Mouse (Mus musculus) central nervous system, embryonic 11.5 days (tissue): ENCODE measurements around the gene Cd300e. TPM values are rescaled to one million over a fixed set of nuclear protein-coding genes. Genes with fewer than 3 reads are reported as not detected.

Source experiments
- polyA plus RNA-seq: library from polyadenylated mRNA; depleted of rRNA; stranded (reverse); fragments of >200 nt; gene quantifications from 2 replicates; pipeline ENCODE4 v1.2.3, GENCODE M21; 2012; rRNA removed

Cd300e gene
- 0.02 and 0.04 TPM in 2 replicates for polyA plus RNA-seq

GRCm38 (mm10) chr11:115062077-115062476, at the start of gene Cd300e:
Gene Cd300e (minus strand): TSS chr11:115062177.

DNA sequence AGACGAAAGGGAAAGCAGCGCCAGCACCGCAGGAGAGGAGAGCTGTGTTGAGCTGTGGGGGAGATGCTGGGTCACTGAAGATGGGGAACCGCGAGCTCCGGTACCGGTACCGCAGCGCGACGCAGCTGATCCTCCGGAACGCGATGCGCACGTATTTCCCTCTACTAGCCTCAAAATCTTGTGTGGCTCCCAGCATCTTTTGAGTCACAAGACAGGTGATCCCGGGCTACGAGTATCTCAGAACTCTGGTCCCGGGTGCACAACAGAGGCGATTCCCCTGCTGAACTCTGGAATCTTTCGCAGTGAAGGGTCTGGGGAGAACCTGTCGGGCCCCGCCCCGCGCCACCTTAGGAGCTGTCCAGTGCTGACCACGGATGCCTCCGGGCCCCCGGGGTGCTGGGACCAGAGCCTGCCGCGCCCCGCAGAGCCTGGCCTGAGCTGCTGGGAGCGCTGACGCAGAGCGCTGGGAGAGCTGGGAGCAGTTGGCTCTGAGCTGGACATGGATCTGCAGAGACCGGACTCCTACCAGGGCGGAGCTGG, 29.5 kb upstream of the Cd300e start, which contains the start of gene Rab37:
Gene Rab37 (plus strand): TSS at position 70 of the 540 bp plus-strand sequence.

GRCm38 (mm10) chr11:115048259-115048658, 13.7 kb downstream of the Cd300e start, which contains the start of gene Cd300ld3:
Gene Cd300ld3 (minus strand): TSS chr11:115048409.

DNA sequence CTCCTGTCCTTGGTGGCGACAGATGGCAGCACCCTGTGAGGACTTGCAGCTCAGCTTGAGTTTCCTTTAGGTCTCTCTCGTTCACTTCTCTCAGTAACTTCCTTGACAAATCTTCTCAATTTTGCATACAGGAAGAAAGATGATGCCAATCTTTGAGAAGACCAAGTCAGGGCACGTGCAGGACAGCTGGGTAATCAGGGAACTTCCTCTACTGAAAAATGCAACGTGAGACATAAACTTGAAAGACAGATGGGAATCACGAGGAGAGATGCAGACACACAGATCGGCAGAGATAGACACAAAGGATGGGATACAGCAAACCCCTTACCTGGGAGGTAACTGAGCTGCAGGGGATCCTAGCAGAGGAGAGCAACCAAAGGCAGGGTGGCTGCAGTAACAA, 24.3 kb downstream of the Cd300e start, which contains the start of gene Cd300ld5:
Gene Cd300ld5 (minus strand): TSS at position 101 of the 400 bp plus-strand sequence.

DNA sequence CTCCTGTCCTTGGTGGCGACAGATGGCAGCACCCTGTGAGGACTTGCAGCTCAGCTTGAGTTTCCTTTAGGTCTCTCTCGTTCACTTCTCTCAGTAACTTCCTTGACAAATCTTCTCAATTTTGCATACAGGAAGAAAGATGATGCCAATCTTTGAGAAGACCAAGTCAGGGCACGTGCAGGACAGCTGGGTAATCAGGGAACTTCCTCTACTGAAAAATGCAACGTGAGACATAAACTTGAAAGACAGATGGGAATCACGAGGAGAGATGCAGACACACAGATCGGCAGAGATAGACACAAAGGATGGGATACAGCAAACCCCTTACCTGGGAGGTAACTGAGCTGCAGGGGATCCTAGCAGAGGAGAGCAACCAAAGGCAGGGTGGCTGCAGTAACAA, 35.1 kb downstream of the Cd300e start, which contains the start of gene Cd300ld4:
Gene Cd300ld4 (minus strand): TSS at position 101 of the 400 bp plus-strand sequence.

DNA sequence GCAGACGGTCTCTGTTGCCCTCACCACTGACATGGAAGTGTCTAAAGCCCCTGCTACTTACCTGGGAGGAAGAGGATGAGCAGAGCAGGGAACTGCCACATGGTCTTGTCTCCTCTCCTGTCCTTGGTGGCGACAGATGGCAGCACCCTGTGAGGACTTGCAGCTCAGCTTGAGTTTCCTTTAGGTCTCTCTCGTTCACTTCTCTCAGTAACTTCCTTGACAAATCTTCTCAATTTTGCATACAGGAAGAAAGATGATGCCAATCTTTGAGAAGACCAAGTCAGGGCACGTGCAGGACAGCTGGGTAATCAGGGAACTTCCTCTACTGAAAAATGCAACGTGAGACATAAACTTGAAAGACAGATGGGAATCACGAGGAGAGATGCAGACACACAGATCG, 45.9 kb downstream of the Cd300e start, which contains the start of gene Cd300ld2:
Gene Cd300ld2 (minus strand): TSS at position 101 of the 400 bp plus-strand sequence.

Other genes with a start within 250 kb of the Cd300e start
- gene Gprc5c, start 211.0 kb downstream of the Cd300e start, polyA plus RNA-seq: 6.5 and 21.2 TPM in 2 replicates
- 0.88 and 1.5 TPM in 2 replicates for gene Cd300a, start 172.1 kb downstream of the Cd300e start, polyA plus RNA-seq
- gene Cd300lb, start 127.8 kb downstream of the Cd300e start, polyA plus RNA-seq: 0.05 and 0.15 TPM in 2 replicates
- gene Cd300c, start 93.0 kb downstream of the Cd300e start, polyA plus RNA-seq: 0.08 TPM in 1 of 2 replicates, not detected in the other
- 0.07 and 0.11 TPM in 2 replicates for gene Cd300ld, start 72.3 kb downstream of the Cd300e start, polyA plus RNA-seq
- 1.3 and 1.6 TPM in 2 replicates for gene Cd300c2, start 60.3 kb downstream of the Cd300e start, polyA plus RNA-seq
- not detected in 2 replicates for gene Cd300ld2, start 46.0 kb downstream of the Cd300e start, polyA plus RNA-seq
- 0.16 TPM in 1 of 2 replicates, not detected in the other for gene Cd300ld4, start 35.2 kb downstream of the Cd300e start, polyA plus RNA-seq
- 0.23 TPM in 1 of 2 replicates, not detected in the other for gene Cd300ld5, start 24.4 kb downstream of the Cd300e start, polyA plus RNA-seq
- 0.23 and 0.45 TPM in 2 replicates for gene Cd300ld3, start 13.8 kb downstream of the Cd300e start, polyA plus RNA-seq
- gene Rab37, start 29.3 kb upstream of the Cd300e start, polyA plus RNA-seq: 1.4 and 2.0 TPM in 2 replicates
- 0.20 and 0.29 TPM in 2 replicates for gene Cd300lf, start 71.8 kb upstream of the Cd300e start, polyA plus RNA-seq
- 28.0 and 39.8 TPM in 2 replicates for gene Slc9a3r1, start 101.2 kb upstream of the Cd300e start, polyA plus RNA-seq
- 3.5 and 5.0 TPM in 2 replicates for gene Tmem104, start 125.3 kb upstream of the Cd300e start, polyA plus RNA-seq
- 20.7 and 23.2 TPM in 2 replicates for gene Nat9, start 125.7 kb upstream of the Cd300e start, polyA plus RNA-seq
- gene Grin2c, start 205.1 kb upstream of the Cd300e start, polyA plus RNA-seq: 1.1 and 1.7 TPM in 2 replicates
- gene Fdxr, start 214.9 kb upstream of the Cd300e start, polyA plus RNA-seq: 15.7 and 16.2 TPM in 2 replicates
- 1.1 and 1.2 TPM in 2 replicates for gene Fads6, start 235.5 kb upstream of the Cd300e start, polyA plus RNA-seq
- 0.06 and 0.19 TPM in 2 replicates for gene Otop2, start 245.0 kb upstream of the Cd300e start, polyA plus RNA-seq